Mouse (Mus musculus) embryonic facial prominence, embryonic 15.5 days (tissue): ENCODE measurements around the gene Mpnd. TPM values are rescaled to one million over a fixed set of nuclear protein-coding genes. Genes with fewer than 3 reads are reported as not detected.

Experiments
- ATAC-seq: fragments of 200-750 bp; cut with Nextera tagmentation; 2 replicates; pipeline ENCODE4 v1.8.0; 2017; ENCODE audit warnings: low read depth, moderate TSS enrichment; ENCODE audit not compliant: insufficient number of reproducible peaks, low FRiP score, low TSS enrichment
- H3K27ac ChIP-seq: fragments of 300-500 bp; sonication (generic); replicated peaks from 2 replicates; pipeline ENCODE4 v1.5.1; 2015; ENCODE audit warnings: mild to moderate bottlenecking, inconsistent platforms
- H3K27me3 ChIP-seq: fragments of 300-500 bp; sonication (generic); 2 replicates; pipeline ENCODE4 v1.6.1; 2015; ENCODE audit warnings: inconsistent platforms
- H3K36me3 ChIP-seq: fragments of 300-500 bp; sonication (generic); 2 replicates; pipeline ENCODE4 v1.6.1; 2015; ENCODE audit warnings: mild to moderate bottlenecking, inconsistent platforms
- H3K4me1 ChIP-seq: fragments of 300-500 bp; sonication (generic); 2 replicates; pipeline ENCODE4 v1.6.1; 2015; ENCODE audit warnings: inconsistent platforms
- H3K4me2 ChIP-seq: fragments of 300-500 bp; sonication (generic); replicated peaks from 2 replicates; pipeline ENCODE4 v1.6.1; 2015; ENCODE audit warnings: mild to moderate bottlenecking, inconsistent platforms
- H3K4me3 ChIP-seq: fragments of 300-500 bp; sonication (generic); replicated peaks from 2 replicates; pipeline ENCODE4 v1.5.1; 2015; ENCODE audit warnings: mild to moderate bottlenecking, inconsistent platforms
- H3K9ac ChIP-seq: fragments of 300-500 bp; sonication (generic); 2 replicates; pipeline ENCODE4 v1.6.1; 2015; ENCODE audit warnings: inconsistent platforms
- H3K9me3 ChIP-seq: fragments of 300-500 bp; sonication (generic); replicated peaks from 2 replicates; pipeline ENCODE4 v1.6.1; 2016; ENCODE audit warnings: inconsistent platforms
- WGBS: fragments of 180-500 bp; shearing (Covaris S2); methylation state at CpG from one replicate; pipeline ENCODE4 v1.1.7; 2015; 5-methylcytosine and 5-hydroxymethylcytosine counted together
- polyA plus RNA-seq: library from polyadenylated mRNA; unstranded; fragments of >200 nt; fragmentation: Nextera tagmentation; extraction: Ambion mirVana; gene quantifications from 2 replicates; pipeline ENCODE4 v1.2.1, GENCODE M21; 2015

The Mpnd gene
- polyA plus RNA-seq, result 91.3 and 97.2 TPM in 2 replicates

DNA sequence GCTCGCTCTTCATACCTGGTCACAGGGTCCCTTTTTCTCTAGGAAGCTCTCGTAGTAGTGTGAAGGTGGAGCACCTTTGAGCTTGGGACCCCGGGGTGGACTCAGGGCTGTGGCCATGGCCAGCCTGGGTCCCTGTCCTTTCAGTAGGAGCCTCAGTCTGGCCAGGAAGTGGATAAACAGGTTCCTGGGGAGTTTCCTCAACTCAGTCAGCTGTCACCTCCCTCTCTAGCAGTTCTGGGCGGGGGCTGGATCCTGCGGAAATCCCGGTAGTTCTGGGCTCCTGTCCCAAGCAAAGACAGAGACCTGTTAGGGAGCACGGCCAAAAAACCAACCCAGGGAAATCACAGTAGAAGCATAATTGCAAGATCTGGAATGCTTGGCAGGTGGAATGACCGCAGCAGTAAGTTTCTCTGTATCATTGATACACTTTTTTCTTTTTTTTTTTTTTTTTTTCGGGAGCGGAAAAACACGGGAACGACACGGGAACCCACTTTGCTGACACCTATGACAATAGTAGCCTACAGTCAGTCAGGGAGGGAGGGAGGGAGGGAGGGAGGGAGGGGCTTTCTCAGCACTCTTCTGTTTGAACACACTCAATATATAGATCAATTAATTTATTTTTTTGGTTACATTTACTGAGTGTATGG is at the start of gene Mpnd, which contains the start of gene Stap2:
Gene Mpnd (plus strand): TSS at position 297 of the 647 bp plus-strand sequence.
Gene Stap2 (minus strand): TSS at position 170 of the 647 bp plus-strand sequence.
- H3K4me2 ChIP-seq, result peak within 1 kb of the TSS; percentile 22; the same call in 1 of the 2 replicates
- peak within 1 kb of the TSS; percentile 32 for H3K4me3 ChIP-seq
- WGBS, result 35% methylated on average over 13 of the region's 13 CpGs
- ATAC-seq, result no peak
- peaks cover 5% of the 10 kb centered on the region for H3K27me3 ChIP-seq
- H3K4me1 ChIP-seq, result peaks cover 23% of the 10 kb centered on the region
- H3K9me3 ChIP-seq, result no peaks in the 10 kb centered on the region
- no peaks in the 10 kb centered on the region for H3K36me3 ChIP-seq
- H3K27ac ChIP-seq, result peak within 1 kb of the TSS; percentile 44
- peak within 1 kb of the TSS; percentile 4; the same call in 1 of the 2 replicates for H3K9ac ChIP-seq

- Histone ChIP-seq H3K27ac (no peak overlapping the region), H3K27me3 (peaks cover 12% of the 10 kb centered on the region), H3K9me3 (no peaks in the 10 kb centered on the region), H3K4me2 (peak overlapping the region; percentile 75), H3K9ac (0 out of 2 replicates have a peak overlapping the region, but pooled peaks have one; percentile 18), H3K4me1 (peaks cover 32% of the 10 kb centered on the region), H3K36me3 (peaks cover 5% of the 10 kb centered on the region; the same call in 1 of the 2 replicates), H3K4me3 (peak overlapping the region; percentile 48)
- WGBS, result 4% methylated on average over 26 of the region's 26 CpGs
- no peak for ATAC-seq
Observed at GRCm38 (mm10) chr17:55956129-55956528, 49.4 kb upstream of the Mpnd start.

DNA sequence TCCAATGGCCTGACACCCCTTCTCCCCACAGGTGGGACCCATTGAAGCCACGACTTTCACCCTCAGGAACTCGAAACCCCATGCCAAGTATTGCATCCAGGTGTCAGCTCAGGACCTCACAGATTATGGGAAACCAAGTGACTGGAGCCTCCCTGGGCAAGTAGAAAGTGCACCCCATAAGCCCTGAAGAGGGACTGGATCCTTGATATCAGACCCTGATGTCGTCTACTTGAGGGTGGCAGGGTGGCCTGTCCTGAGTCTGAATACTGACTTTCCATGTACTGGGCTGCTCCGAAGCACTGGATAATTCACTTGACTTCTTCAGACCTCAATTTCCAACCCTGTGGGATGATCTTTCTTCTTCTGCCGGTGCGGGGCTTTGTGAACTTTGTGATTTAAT is 48.9 kb upstream of the Mpnd start:
- H3K9ac ChIP-seq, result no peak overlapping the region
- no peak for ATAC-seq
- WGBS, result 34% methylated on average over 6 of the region's 6 CpGs

GRCm38 (mm10) chr17:55957168-55957567 is 48.3 kb upstream of the Mpnd start:
- no peak overlapping the region for H3K4me2 ChIP-seq
- H3K4me3 ChIP-seq, result no peak overlapping the region
- peaks cover 10% of the 10 kb centered on the region for H3K36me3 ChIP-seq
- peaks cover 32% of the 10 kb centered on the region for H3K4me1 ChIP-seq
- 13% methylated on average over 9 of the region's 9 CpGs for WGBS
- no peak overlapping the region for H3K9ac ChIP-seq
- no peak for ATAC-seq
- H3K27ac ChIP-seq, result no peak overlapping the region
- H3K27me3 ChIP-seq, result peaks cover 12% of the 10 kb centered on the region
- H3K9me3 ChIP-seq, result no peaks in the 10 kb centered on the region

More for the DNA sequence above, 48.9 kb upstream of the Mpnd start:
- H3K9me3 ChIP-seq, result no peaks in the 10 kb centered on the region
- H3K4me1 ChIP-seq, result peaks cover 32% of the 10 kb centered on the region
- H3K4me3 ChIP-seq, result peak overlapping the region; percentile 48
- H3K27me3 ChIP-seq, result peaks cover 12% of the 10 kb centered on the region
- peak overlapping the region; percentile 75 for H3K4me2 ChIP-seq
- no peak overlapping the region for H3K27ac ChIP-seq
- peaks cover 5% of the 10 kb centered on the region; the same call in 1 of the 2 replicates for H3K36me3 ChIP-seq

DNA sequence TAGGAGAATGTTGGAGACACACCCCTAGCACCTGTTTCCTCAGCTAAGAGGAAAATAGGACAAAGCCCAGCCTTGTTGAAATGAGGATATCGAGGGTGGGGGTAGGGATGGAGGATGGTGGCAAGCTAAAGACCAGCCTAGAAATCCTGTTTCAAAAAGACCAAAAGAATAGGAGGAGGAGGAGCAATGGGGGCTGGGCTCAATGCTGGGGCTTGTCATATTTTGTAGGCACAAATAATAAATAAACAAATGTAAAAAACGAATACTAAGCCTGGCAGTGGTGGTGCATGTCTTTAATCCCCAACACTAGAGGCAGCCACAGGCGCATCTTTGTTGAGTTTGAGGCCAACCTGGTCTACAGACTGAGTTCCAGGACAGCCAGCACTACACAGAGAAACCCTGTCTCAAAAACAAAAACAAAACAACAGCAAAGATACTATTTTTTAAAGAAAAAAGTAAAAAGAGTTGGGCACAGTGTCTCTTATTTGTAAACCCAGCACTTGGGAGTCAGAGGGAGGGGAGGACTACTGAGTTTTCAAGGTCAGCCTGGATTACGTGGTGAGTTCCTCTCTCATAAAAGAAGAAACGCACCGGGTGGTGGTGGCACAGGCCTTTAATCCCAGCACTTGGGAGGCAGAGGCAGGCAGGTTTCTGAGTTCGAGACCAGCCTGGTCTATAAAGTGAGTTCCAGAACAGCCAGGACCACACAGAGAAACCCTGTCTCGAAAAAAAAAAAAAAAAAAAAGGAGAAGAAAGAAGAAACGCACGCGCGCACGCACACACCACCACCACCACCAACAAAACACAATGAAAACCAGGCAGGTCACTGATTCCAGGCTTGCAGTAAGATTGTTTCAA is 47.6 kb upstream of the Mpnd start:
- H3K9ac ChIP-seq, result peak overlapping the region; percentile 18; the same call in 1 of the 2 replicates
- ATAC-seq, result no peak
- H3K4me1 ChIP-seq, result peaks cover 34% of the 10 kb centered on the region
- peak overlapping the region; percentile 66 for H3K4me2 ChIP-seq
- H3K36me3 ChIP-seq, result peaks cover 12% of the 10 kb centered on the region
- H3K27ac ChIP-seq, result peak overlapping the region; percentile 99
- H3K4me3 ChIP-seq, result peak overlapping the region; percentile 66
- WGBS, result 78% methylated on average over 13 of the region's 13 CpGs
- H3K27me3 ChIP-seq, result peaks cover 9% of the 10 kb centered on the region
- no peaks in the 10 kb centered on the region for H3K9me3 ChIP-seq

DNA sequence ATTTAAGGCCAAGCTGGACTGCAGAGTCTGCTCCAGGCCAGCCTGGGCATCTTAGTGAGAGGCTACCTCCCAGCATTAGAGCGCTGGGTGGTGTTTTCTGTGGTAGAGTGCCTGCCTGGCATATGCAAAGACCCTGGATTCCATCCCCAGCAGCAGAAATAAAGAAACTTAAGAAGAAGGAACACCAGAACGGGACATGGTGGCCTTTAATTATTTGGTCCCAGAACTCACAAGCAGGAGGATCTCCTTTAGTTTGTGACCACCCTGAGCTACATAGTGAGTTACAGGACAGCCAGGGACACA is 47.0 kb upstream of the Mpnd start:
- H3K4me3 ChIP-seq, result peak overlapping the region; percentile 66
- no peak for ATAC-seq
- peak overlapping the region; percentile 66 for H3K4me2 ChIP-seq
- peaks cover 8% of the 10 kb centered on the region for H3K27me3 ChIP-seq
- peak overlapping the region; percentile 18; the same call in 1 of the 2 replicates for H3K9ac ChIP-seq
- H3K9me3 ChIP-seq, result no peaks in the 10 kb centered on the region
- peak overlapping the region; percentile 99 for H3K27ac ChIP-seq
- peaks cover 16% of the 10 kb centered on the region for H3K36me3 ChIP-seq
- peaks cover 39% of the 10 kb centered on the region for H3K4me1 ChIP-seq
- WGBS, result 20% methylated on average over 2 of the region's 2 CpGs

GRCm38 (mm10) chr17:55958918-55959728 is 46.4 kb upstream of the Mpnd start, which contains the start of gene Yju2:
Yju2 (plus strand) TSS chr17:55959099.
- peak within 1 kb of the TSS; percentile 99 for H3K27ac ChIP-seq
- peaks cover 39% of the 10 kb centered on the region for H3K4me1 ChIP-seq
- H3K9ac ChIP-seq, result peak within 1 kb of the TSS; percentile 48; the same call in 1 of the 2 replicates
- 0% methylated on average over 45 of the region's 46 CpGs for WGBS
- H3K9me3 ChIP-seq, result no peaks in the 10 kb centered on the region
- peaks cover 6% of the 10 kb centered on the region for H3K27me3 ChIP-seq
- peak; percentile 95 for ATAC-seq
- peak within 1 kb of the TSS; percentile 66 for H3K4me3 ChIP-seq
- H3K4me2 ChIP-seq, result peak within 1 kb of the TSS; percentile 66
- H3K36me3 ChIP-seq, result peaks cover 21% of the 10 kb centered on the region

- peak overlapping the region; percentile 99 for H3K27ac ChIP-seq
- H3K4me2 ChIP-seq, result peak overlapping the region; percentile 63
- peaks cover 39% of the 10 kb centered on the region for H3K4me1 ChIP-seq
- peaks cover 2% of the 10 kb centered on the region for H3K27me3 ChIP-seq
- 72% methylated on average over 10 of the region's 10 CpGs for WGBS
- H3K4me3 ChIP-seq, result peak overlapping the region; percentile 66
- peaks cover 31% of the 10 kb centered on the region for H3K36me3 ChIP-seq
- no peaks in the 10 kb centered on the region for H3K9me3 ChIP-seq
- ATAC-seq, result no peak
- H3K9ac ChIP-seq, result 0 out of 2 replicates have a peak overlapping the region, but pooled peaks have one; percentile 37
Observed at GRCm38 (mm10) chr17:55959946-55960740, 45.4 kb upstream of the Mpnd start.

- Histone ChIP-seq H3K9ac (no peak overlapping the region), H3K27ac (no peak overlapping the region)
Observed at GRCm38 (mm10) chr17:55960791-55961190, 44.7 kb upstream of the Mpnd start.

GRCm38 (mm10) chr17:55961631-55962030 is 43.9 kb upstream of the Mpnd start:
- WGBS, result 95% methylated on average over 7 of the region's 7 CpGs
- peaks cover 44% of the 10 kb centered on the region for H3K36me3 ChIP-seq
- no peak for ATAC-seq

More at GRCm38 (mm10) chr17:55960791-55961190, 44.7 kb upstream of the Mpnd start:
- peaks cover 39% of the 10 kb centered on the region for H3K4me1 ChIP-seq
- no peaks in the 10 kb centered on the region; the same call in 1 of the 2 replicates for H3K27me3 ChIP-seq
- ATAC-seq, result no peak
- H3K36me3 ChIP-seq, result peaks cover 35% of the 10 kb centered on the region
- no peak overlapping the region for H3K4me3 ChIP-seq
- no peak overlapping the region for H3K4me2 ChIP-seq
- no peaks in the 10 kb centered on the region for H3K9me3 ChIP-seq

More at GRCm38 (mm10) chr17:55961631-55962030, 43.9 kb upstream of the Mpnd start:
- no peak overlapping the region for H3K9ac ChIP-seq
- H3K27ac ChIP-seq, result no peak overlapping the region
- peaks cover 31% of the 10 kb centered on the region for H3K4me1 ChIP-seq
- no peak overlapping the region for H3K4me3 ChIP-seq
- H3K4me2 ChIP-seq, result no peak overlapping the region
- H3K9me3 ChIP-seq, result no peaks in the 10 kb centered on the region
- H3K27me3 ChIP-seq, result no peaks in the 10 kb centered on the region
